Mouse (Mus musculus) small intestine, adult 2 months (tissue): ENCODE results near the gene Fbn1.

ENCODE experiments used
- CTCF ChIP-seq: fragments of 200-500 bp; IDR thresholded peaks from 2 replicates; pipeline ENCODE4 v1.5.1; 2012; ENCODE audit warnings: low read depth, mild to moderate bottlenecking, control low read depth, inconsistent platforms, low read length, moderate library complexity, mixed read lengths; ENCODE audit not compliant: insufficient replicate concordance, insufficient read length; ENCODE audit errors: extremely low read depth
- POLR2A ChIP-seq: fragments of 200-500 bp; IDR thresholded peaks from 2 replicates; pipeline ENCODE4 v1.6.1; 2012; ENCODE audit warnings: low read depth, mild to moderate bottlenecking, control low read depth, inconsistent platforms, low read length, moderate library complexity

DNA sequence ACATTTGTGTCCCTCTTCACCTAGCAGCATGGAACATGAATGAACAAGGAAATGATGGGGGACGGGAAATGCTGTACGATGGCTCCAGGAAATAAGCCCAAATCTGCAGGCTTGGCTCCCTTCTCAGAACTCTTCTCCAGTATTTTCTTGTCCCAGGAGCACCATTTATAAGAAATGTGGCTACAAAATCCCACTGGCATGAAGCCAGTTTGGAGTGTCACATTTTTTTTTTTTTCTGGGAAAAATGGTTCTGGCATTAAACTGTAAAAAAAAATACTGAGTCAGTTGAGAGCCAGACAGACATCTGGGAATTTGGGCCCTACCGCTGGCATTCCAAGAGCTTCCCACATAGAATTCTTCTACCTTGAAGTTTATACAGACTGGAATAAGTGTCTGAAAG is 203.0 kb downstream of the Fbn1 start:
- TF ChIP-seq CTCF (no peak), POLR2A (no peak)
